Mouse (Mus musculus) left cerebral cortex, adult 18-20 months (tissue): ENCODE results near the gene Foxj1. TPM values are rescaled to one million over a fixed set of nuclear protein-coding genes. Genes with fewer than 3 reads are reported as not detected.

Experiments used
- total RNA-seq, 2 experiments: library from RNA; stranded (reverse); gene quantifications; 2 replicates each; pipeline ENCODE4 v1.2.3; 2021

Foxj1 gene
- total RNA-seq, 2 experiments from 2014 or later: 3.8 to 3.9 TPM

Other genes with a start within 250 kb of the Foxj1 start
- 100 to 1,000 TPM; 464 to 477 TPM for gene Wbp2, start 248.4 kb downstream of the Foxj1 start, total RNA-seq
- 1 to 10 TPM; 7.3 to 7.9 TPM for gene Trim47, start 208.2 kb downstream of the Foxj1 start, total RNA-seq
- gene Trim65, start 204.3 kb downstream of the Foxj1 start, total RNA-seq: 1 to 10 TPM; 7.3 to 7.9 TPM
- 10 to 100 TPM; 61.7 to 66.9 TPM for gene Mrpl38, start 196.5 kb downstream of the Foxj1 start, total RNA-seq
- 10 to 100 TPM; 75.9 to 81.3 TPM for gene Fbf1, start 167.2 kb downstream of the Foxj1 start, total RNA-seq
- gene Ten1, start 136.5 kb downstream of the Foxj1 start, total RNA-seq: 10 to 100 TPM; 37.8 to 39.5 TPM
- 100 to 1,000 TPM; 115 to 123 TPM for gene Acox1, start 136.4 kb downstream of the Foxj1 start, total RNA-seq
- 1 to 10 TPM; 1.8 to 1.9 TPM for gene Evpl, start 97.3 kb downstream of the Foxj1 start, total RNA-seq
- 10 to 100 TPM; 76.5 to 78.4 TPM for gene Srp68, start 61.2 kb downstream of the Foxj1 start, total RNA-seq
- gene Galr2, start 54.5 kb downstream of the Foxj1 start, total RNA-seq: not detected
- 100 to 1,000 TPM in 1 of 2 experiments, 10 to 100 TPM in 1; 91.1 to 103 TPM for gene Exoc7, start 28.2 kb downstream of the Foxj1 start, total RNA-seq
- gene Rnf157, start 77.6 kb upstream of the Foxj1 start, total RNA-seq: 100 to 1,000 TPM; 256 to 274 TPM
- 10 to 100 TPM; 27.5 to 32.6 TPM for gene Ubald2, start 98.7 kb upstream of the Foxj1 start, total RNA-seq
- under 1 TPM in 1 of 2 experiments, not detected in 1; 0.05 TPM for gene Qrich2, start 130.8 kb upstream of the Foxj1 start, total RNA-seq
- gene Prpsap1, start 158.8 kb upstream of the Foxj1 start, total RNA-seq: 10 to 100 TPM; 82.7 to 89.4 TPM
- gene Sphk1, start 195.5 kb upstream of the Foxj1 start, total RNA-seq: 1 to 10 TPM; 7.9 to 9.9 TPM
- gene Ube2o, start 246.0 kb upstream of the Foxj1 start, total RNA-seq: 100 to 1,000 TPM; 123 TPM